Mouse (Mus musculus) liver, adult (tissue): Measurements from ENCODE around the gene St6galnac3.

Experiments used
- GATA4 ChIP-seq: IDR thresholded peaks from 2 replicates; pipeline ENCODE4 v1.6.1; 2014; ENCODE audit warnings: mild to moderate bottlenecking, low read length; ENCODE audit not compliant: insufficient replicate concordance

St6galnac3 gene

GRCm38 (mm10) chr3:153741800-153742199 lies 16.8 kb upstream of the St6galnac3 start:
- TF ChIP-seq GATA4: no peak

GRCm38 (mm10) chr3:153739351-153739750 lies 14.4 kb upstream of the St6galnac3 start:
- TF ChIP-seq GATA4: no peak

- TF ChIP-seq GATA4: no peak
These were observed 13.4 kb upstream of the St6galnac3 start for GRCm38 (mm10) chr3:153738421-153738820.

GRCm38 (mm10) chr3:153736756-153737280 lies 11.8 kb upstream of the St6galnac3 start:
- no peak for TF ChIP-seq GATA4

DNA sequence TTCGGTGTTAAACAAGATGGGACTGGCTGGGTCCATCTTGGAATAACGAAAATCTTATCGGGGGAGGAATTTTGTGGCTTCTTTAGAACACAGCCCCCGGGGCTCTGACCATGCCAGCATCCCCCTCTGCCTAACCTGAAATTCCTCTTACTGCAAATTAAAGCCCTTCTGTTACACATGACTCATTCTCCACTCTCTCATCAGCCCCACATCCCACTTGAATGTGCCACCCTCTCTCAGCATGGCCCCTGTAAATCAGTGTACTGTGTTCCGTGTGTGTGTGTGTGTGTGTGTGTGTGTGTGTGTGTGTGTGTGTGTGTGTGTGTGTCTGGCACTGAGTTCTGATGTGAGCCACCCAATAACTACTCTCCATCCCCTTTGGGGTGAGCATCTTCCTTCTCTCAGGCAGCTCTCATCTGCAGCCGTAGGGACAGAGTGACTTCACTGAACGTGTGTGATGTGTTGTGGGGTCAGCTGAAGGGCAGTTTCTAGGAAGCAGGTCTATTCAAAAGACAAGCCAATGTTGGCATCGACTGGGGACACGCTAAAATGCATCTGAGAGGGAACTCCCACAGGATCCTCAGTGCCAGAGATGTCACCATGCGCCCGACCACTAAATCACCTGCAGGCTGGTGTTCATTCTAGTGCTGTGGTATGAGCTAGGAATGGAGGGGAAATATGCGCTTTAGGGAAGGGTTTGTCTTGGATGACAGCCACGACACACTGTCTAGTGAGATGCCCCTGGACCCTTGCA lies 11.0 kb upstream of the St6galnac3 start:
- TF ChIP-seq GATA4: no peak

GRCm38 (mm10) chr3:153734741-153735140 lies 9.8 kb upstream of the St6galnac3 start:
- TF ChIP-seq GATA4: no peak

DNA sequence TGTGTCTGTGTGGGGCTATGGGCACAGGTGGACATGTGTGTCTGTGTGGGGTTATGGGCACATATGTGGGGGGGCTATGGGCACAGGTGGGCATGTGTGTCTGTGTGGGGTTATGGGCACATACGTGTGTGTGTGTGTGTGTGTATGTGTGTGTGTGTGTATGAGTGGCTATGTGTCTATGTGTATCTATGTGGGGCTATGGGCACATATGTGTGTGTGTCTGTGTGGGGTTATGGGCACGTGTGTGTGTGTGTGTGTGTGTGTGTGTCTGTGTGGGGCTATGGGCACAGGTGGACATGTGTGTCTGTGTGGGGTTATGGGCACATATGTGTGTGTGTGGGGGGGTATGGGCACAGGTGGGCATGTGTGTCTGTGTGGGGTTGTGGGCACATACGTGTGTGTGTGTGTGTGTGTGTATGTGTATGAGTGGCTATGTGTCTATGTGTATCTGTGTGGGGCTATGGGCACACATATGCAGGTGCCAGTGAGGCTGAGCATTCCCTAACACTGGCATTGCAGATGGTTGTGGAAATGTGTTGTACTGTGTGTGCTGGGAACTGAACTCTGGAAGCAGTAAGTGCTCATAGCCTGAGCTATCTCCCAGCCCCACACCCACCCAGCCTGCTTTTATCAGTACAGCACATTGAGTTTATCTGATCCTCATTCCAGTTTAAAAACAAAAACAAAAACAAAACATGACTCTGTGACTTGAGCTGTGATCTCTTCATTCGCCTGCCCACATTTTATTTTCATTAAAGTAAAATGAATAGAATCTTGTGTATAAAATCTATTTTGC lies 8.6 kb upstream of the St6galnac3 start:
- no peak for TF ChIP-seq GATA4

- TF ChIP-seq GATA4: no peak
These were observed 7.8 kb upstream of the St6galnac3 start for GRCm38 (mm10) chr3:153732749-153733148.

GRCm38 (mm10) chr3:153732035-153732434 lies 7.1 kb upstream of the St6galnac3 start:
- TF ChIP-seq GATA4: no peak

DNA sequence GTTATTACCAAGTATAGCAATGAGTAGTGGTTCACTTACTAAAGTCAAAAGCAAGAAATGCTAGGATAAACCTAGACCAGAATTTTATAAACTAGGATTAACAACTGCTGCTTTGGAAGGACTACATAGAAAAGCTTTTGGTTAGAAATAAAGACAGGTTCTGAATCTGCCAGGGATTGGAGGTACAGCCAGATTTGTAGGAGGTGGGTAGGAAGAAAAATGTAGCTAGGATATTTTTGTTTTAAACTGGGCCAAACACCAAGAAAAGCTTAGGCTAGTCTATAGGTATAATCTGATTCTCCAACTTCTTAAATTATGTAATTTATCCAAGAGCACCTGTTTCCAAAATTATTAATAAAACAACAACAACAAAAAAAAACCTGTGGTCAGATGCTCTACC lies 3.6 kb upstream of the St6galnac3 start:
- TF ChIP-seq GATA4: no peak

GRCm38 (mm10) chr3:153723467-153724079 lies 1.4 kb downstream of the St6galnac3 start:
- peak; percentile 43; the same call in 1 of the 2 replicates for TF ChIP-seq GATA4

GRCm38 (mm10) chr3:153721525-153721924 lies 3.4 kb downstream of the St6galnac3 start:
- no peak for TF ChIP-seq GATA4

GRCm38 (mm10) chr3:153720922-153721321 lies 4.1 kb downstream of the St6galnac3 start:
- TF ChIP-seq GATA4: no peak

- TF ChIP-seq GATA4: no peak
These were observed 4.7 kb downstream of the St6galnac3 start for GRCm38 (mm10) chr3:153720296-153720695.

GRCm38 (mm10) chr3:153719256-153719970 lies 5.6 kb downstream of the St6galnac3 start:
- TF ChIP-seq GATA4: no peak

- no peak for TF ChIP-seq GATA4
These were observed 6.2 kb downstream of the St6galnac3 start for GRCm38 (mm10) chr3:153718724-153719123.

DNA sequence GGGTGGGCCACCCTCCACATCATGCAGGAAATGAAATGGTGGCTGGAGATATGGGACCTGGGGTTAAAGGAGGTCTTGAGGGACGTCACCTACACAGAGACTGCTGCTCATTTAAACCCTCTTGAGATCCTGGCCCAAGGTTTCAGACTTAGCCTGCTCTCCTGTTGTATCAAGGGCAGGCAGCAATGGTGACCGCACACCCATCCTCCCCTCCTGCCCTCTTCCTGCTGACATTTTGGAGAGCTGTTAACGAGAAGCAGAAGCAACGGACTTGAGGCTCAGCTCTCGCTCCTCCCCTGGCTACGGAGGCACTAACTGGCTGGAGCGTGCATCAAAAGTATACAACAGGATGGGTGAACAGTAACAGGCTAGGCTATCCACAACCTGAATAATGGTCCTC lies 7.2 kb downstream of the St6galnac3 start:
- no peak for TF ChIP-seq GATA4
